Mouse (Mus musculus) ES-E14 (cell line): ENCODE measurements at regions not wholly inside any gene's neighbourhood (a gene's known extent, or its start where the extent isn't known, plus 50 kb on each side); places are given as distances from the start of the nearest gene placed in this dataset.

Experiments
- CHD2 ChIP-seq: IDR thresholded peaks from 2 replicates; pipeline ENCODE4 v1.6.1; 2014; ENCODE audit warnings: mild to moderate bottlenecking, low read depth, low read length, inconsistent platforms
- HCFC1 ChIP-seq: IDR thresholded peaks from 2 replicates; pipeline ENCODE4 v1.6.1; 2012; ENCODE audit warnings: low read length, inconsistent platforms, borderline replicate concordance; ENCODE audit not compliant: insufficient read depth
- ZC3H11A ChIP-seq: IDR thresholded peaks from 2 replicates; pipeline ENCODE4 v1.6.1; 2012; ENCODE audit warnings: low read depth, mild to moderate bottlenecking, inconsistent platforms, low read length, borderline replicate concordance
- ZNF384 ChIP-seq: IDR thresholded peaks from 2 replicates; pipeline ENCODE4 v1.6.1; 2012; ENCODE audit warnings: low read depth, low read length, inconsistent platforms

- TF ChIP-seq ZNF384, result no peak
- no peak for TF ChIP-seq CHD2
- TF ChIP-seq ZC3H11A, result peak; percentile 78; the same call in 1 of the 2 replicates
- no peak for TF ChIP-seq HCFC1
These were observed 321.8 kb downstream of the Edem1 start for GRCm38 (mm10) chr6:109150023-109150911.
